8 mouse cellular contexts compared by ENCODE assay signal in genomic region chr2:72475423-72475796, GRCm38 (mm10). TPM values are rescaled to one million over a fixed set of nuclear protein-coding genes. Genes with fewer than 3 reads are reported as not detected.
DNase-seq lines count a peak whose midpoint lies in the region; ATAC-seq and TF ChIP-seq lines count a peak whose summit lies in the region.

No protein-coding gene starts in this region.

- DNase-seq in lung, adult 2 months, result no peak
- no peak for DNase-seq in lung, postnatal 4 days
- DNase-seq in cerebellum, adult 11-12 months, result no peak
- DNase-seq in left cerebral cortex, adult 18-20 months (ENCODE audit: low spot score in 2 of 2), result no peak

- peak overlapping the region; percentile 76 for H3K4me2 ChIP-seq in embryonic facial prominence, embryonic 13.5 days
- H3K4me2 ChIP-seq in intestine, embryonic 15.5 days (replicated peaks), result peak overlapping the region; percentile 68
- peak overlapping the region; percentile 91 for H3K4me2 ChIP-seq in neural tube, embryonic 13.5 days

- ATAC-seq in embryonic facial prominence, embryonic 13.5 days (ENCODE audit: insufficient number of reproducible peaks, insufficient read depth, low FRiP score, low TSS enrichment, low read depth), result no peak
- ATAC-seq in intestine, embryonic 15.5 days, result no peak
- ATAC-seq in neural tube, embryonic 13.5 days (ENCODE audit: low read depth), result peak; percentile 20; the same call in 1 of the 2 replicates
- no peak for ATAC-seq in megakaryocyte progenitor cell, adult 5-6 weeks (replicated peaks; ENCODE audit: poor library complexity)

- no peaks in the 10 kb centered on the region for H3K9me3 ChIP-seq in embryonic facial prominence, embryonic 13.5 days
- H3K9me3 ChIP-seq in intestine, embryonic 15.5 days, result no peaks in the 10 kb centered on the region
- no peaks in the 10 kb centered on the region for H3K9me3 ChIP-seq in neural tube, embryonic 13.5 days

- 1% methylated on average over 7 of the region's 7 CpGs for WGBS in lung, adult 2 months
- 1% methylated on average over 7 of the region's 7 CpGs for WGBS in embryonic facial prominence, embryonic 13.5 days
- 1% methylated on average over 7 of the region's 7 CpGs for WGBS in intestine, embryonic 15.5 days
- WGBS in neural tube, embryonic 13.5 days, result 0% methylated on average over 7 of the region's 7 CpGs

- peak overlapping the region; percentile 93 for H3K27ac ChIP-seq in embryonic facial prominence, embryonic 13.5 days
- peak overlapping the region; percentile 91 for H3K27ac ChIP-seq in intestine, embryonic 15.5 days
- H3K27ac ChIP-seq in neural tube, embryonic 13.5 days (replicated peaks), result no peak overlapping the region

- H3K4me1 ChIP-seq in lung, adult 2 months (ENCODE audit: control insufficient read depth, insufficient read depth, low read length), result peaks cover 5% of the 10 kb centered on the region
- peaks cover 40% of the 10 kb centered on the region for H3K4me1 ChIP-seq in embryonic facial prominence, embryonic 13.5 days
- H3K4me1 ChIP-seq in intestine, embryonic 15.5 days (replicated peaks), result peaks cover 18% of the 10 kb centered on the region
- peaks cover 36% of the 10 kb centered on the region for H3K4me1 ChIP-seq in neural tube, embryonic 13.5 days (replicated peaks)

- TF ChIP-seq POLR2A in lung, adult 2 months (IDR thresholded peaks at IDR 0.05; ENCODE audit: borderline replicate concordance, extremely low read depth, low read depth, low read length), result no peak

- H3K9ac ChIP-seq in embryonic facial prominence, embryonic 13.5 days, result peak overlapping the region; percentile 84
- H3K9ac ChIP-seq in intestine, embryonic 15.5 days, result peak overlapping the region; percentile 85
- 0 out of 2 replicates have a peak overlapping the region, but pooled peaks have one; percentile 76 for H3K9ac ChIP-seq in neural tube, embryonic 13.5 days

- peak overlapping the region; percentile 71 for H3K4me3 ChIP-seq in lung, adult 2 months (replicated peaks; ENCODE audit: extremely low read depth, low read depth, low read length)
- peak overlapping the region; percentile 85 for H3K4me3 ChIP-seq in embryonic facial prominence, embryonic 13.5 days
- peak overlapping the region; percentile 85 for H3K4me3 ChIP-seq in intestine, embryonic 15.5 days (replicated peaks)
- H3K4me3 ChIP-seq in neural tube, embryonic 13.5 days, result peak overlapping the region; percentile 85

- TF ChIP-seq CTCF in lung, adult 2 months (IDR thresholded peaks at IDR 0.05; ENCODE audit: insufficient read depth, low read length), result no peak

- peaks cover 10% of the 10 kb centered on the region for H3K36me3 ChIP-seq in embryonic facial prominence, embryonic 13.5 days
- H3K36me3 ChIP-seq in intestine, embryonic 15.5 days, result peaks cover 9% of the 10 kb centered on the region; the same call in 1 of the 2 replicates
- H3K36me3 ChIP-seq in neural tube, embryonic 13.5 days, result 0 out of 2 replicates have a peak, but pooled peaks cover 3% of the 10 kb centered on the region

- 0 out of 2 replicates have a peak, but pooled peaks cover 5% of the 10 kb centered on the region for H3K27me3 ChIP-seq in embryonic facial prominence, embryonic 13.5 days
- no peaks in the 10 kb centered on the region for H3K27me3 ChIP-seq in intestine, embryonic 15.5 days (replicated peaks)
- H3K27me3 ChIP-seq in neural tube, embryonic 13.5 days, result peaks cover 20% of the 10 kb centered on the region

RNA-seq across cellular contexts. Expression of gene Cdca7, which starts 0.5 kb away (rescaled TPM):
- 6.1 and 8.1 TPM in 2 replicates for polyA plus RNA-seq in lung, adult 2 months (2012; rRNA removed)
- 159 and 162 TPM in 2 replicates for polyA plus RNA-seq in embryonic facial prominence, embryonic 13.5 days (2015; fragmentation: Nextera tagmentation; extraction: Ambion mirVana)
- 117 and 125 TPM in 2 replicates for polyA plus RNA-seq in intestine, embryonic 15.5 days (2015; fragmentation: Nextera tagmentation; extraction: Ambion mirVana)
- 24.6 and 36.4 TPM in 2 replicates for polyA plus RNA-seq in neural tube, embryonic 13.5 days (2015; fragmentation: Nextera tagmentation; extraction: Ambion mirVana)
- 155 and 165 TPM in 2 replicates for total RNA-seq in megakaryocyte progenitor cell, adult 5-6 weeks (2015)
- total RNA-seq in megakaryocyte progenitor cell, adult 5-6 weeks (2017), result 221 and 252 TPM in 2 replicates
- 1 to 10 TPM; 3.2 to 4.0 TPM for total RNA-seq in left cerebral cortex, adult 18-20 months (2021)
